Mouse (Mus musculus) adrenal gland, adult 18-20 months (tissue): ENCODE results near the gene Tmem189. TPM values are rescaled to one million over a fixed set of nuclear protein-coding genes. Genes with fewer than 3 reads are reported as not detected.

ENCODE experiments used
- DNase-seq, 2 experiments: peaks; one replicate each; pipeline ENCODE4 v3.0.0; 2021 to 2022; ENCODE audit warnings: low spot score in 2 of 2
- microRNA-seq, 2 experiments: library from miRNA; unstranded; fragments of <30 nt; microRNA quantifications; one replicate each; pipeline ENCODE4 v1.2.0; 2021; ENCODE audit warnings: borderline number of aligned reads in 2 of 2
- total RNA-seq, 2 experiments: library from RNA; stranded (reverse); gene quantifications; 1 replicate in 1 of 2; 2 replicates in 1 of 2; pipeline ENCODE4 v1.2.3; 2021

The Tmem189 gene
- total RNA-seq, 2 experiments from 2014 or later = 21.4 to 26.6 TPM

GRCm38 (mm10) chr2:167597492-167598186 is 92.0 kb downstream of the Tmem189 start:
- no peak for DNase-seq

DNA sequence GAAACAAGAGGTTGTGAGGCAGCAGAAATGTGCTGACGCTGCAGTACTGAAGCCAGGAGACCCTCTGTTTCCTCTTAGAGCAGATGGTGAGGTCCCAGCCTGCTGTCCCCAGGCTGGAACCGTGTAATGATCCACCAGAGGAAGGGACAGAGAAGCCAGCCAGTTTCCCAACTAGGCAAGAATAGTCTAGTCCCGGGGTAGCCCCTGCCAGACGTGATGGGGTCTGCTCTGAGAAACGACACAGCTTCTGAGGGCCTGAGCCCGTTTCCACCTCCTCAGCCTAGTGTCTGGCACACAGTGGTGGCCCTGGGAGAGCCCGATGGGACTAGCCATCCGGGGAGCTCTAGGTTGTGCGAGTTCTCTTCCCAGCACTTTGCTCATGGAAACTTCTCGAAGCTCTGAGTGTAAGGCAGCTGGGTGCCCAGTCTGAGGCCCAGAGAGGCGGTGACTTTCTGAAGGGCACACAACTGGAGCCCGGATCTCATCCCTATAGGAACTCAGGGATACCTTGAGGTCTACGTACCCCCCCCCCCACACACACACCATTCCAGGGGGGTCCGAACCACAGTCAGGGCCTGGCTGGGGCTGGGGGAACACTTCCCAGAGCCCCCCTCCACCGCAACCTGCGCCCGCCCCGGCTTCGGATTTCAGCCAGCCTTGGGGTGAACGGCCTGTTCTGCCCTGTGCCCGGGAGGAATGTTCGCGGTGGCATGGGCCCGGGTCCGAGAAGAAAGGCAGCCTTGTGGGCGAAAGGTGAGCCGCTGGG is 92.7 kb downstream of the Tmem189 start:
- no peak for DNase-seq

DNA sequence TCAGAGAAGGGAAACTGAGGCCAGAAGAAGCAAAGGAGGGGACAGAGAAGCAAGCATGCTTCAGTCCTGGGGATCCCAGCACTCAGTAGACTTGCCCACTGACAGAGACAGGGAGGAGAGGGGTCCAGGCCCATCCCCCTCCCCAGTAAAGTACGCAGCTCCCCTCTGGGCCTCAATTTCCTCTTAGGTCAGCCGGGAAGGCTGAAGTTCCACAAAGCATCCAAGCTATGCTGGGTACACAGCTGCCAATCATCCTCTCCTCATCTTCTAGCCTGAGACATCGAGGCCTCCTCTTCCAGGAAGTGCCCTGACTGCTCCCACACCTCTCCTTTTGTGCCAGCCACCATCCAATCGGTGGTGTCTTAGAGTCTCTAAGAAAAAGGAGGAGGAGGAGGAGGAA is 93.4 kb downstream of the Tmem189 start:
- no peak for DNase-seq

DNA sequence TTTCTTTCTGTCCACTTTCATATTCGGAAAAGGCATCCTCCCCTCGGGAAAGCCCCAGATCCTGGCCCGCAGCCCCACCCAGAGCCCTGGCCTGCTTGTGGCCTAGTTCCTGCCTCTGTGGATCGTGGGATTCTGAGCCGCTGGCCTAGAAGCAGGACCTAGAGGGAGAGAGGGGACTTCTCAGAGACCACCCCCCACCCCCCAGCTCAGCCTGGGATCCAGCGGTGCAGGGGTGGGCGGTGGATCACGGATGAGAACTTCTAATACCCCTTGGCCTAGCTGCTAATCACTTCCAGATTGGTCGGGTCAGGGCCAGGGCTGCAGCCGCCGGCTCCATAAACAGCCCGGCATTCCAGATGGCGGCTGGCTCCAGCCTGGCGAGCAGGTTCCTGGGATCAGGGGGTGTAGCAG is 93.9 kb downstream of the Tmem189 start:
- DNase-seq = no peak

- DNase-seq = peak; percentile 56 to 68
These were observed 95.1 kb downstream of the Tmem189 start for GRCm38 (mm10) chr2:167594444-167594934.

- no peak for DNase-seq
These were observed 95.9 kb downstream of the Tmem189 start for GRCm38 (mm10) chr2:167593551-167594250.

Small RNAs within 50 kb of the gene (microRNA-seq; reads per million reads assigned to microRNA genes)
- gene Gm22355 = 0 reads per million in 2 experiments

Other genes with a start within 250 kb of the Tmem189 start
- 100 to 1,000 TPM in 1 of 2 experiments, 10 to 100 TPM in 1; 88.3 to 103 TPM for gene Rnf114, start 197.2 kb downstream of the Tmem189 start, total RNA-seq
- 10 to 100 TPM; 41.1 to 42.8 TPM for gene Spata2, start 196.9 kb downstream of the Tmem189 start, total RNA-seq
- gene Snai1, start 151.6 kb downstream of the Tmem189 start, total RNA-seq = 1 to 10 TPM; 6.3 to 8.8 TPM
- gene Ube2v1, start 57.7 kb downstream of the Tmem189 start, total RNA-seq = 100 to 1,000 TPM; 184 to 195 TPM
- gene Gm20431, start 28.3 kb downstream of the Tmem189 start, total RNA-seq = 10 to 100 TPM; 11.6 to 15.2 TPM
- 100 to 1,000 TPM; 433 to 502 TPM for gene Cebpb, start 907 bp downstream of the Tmem189 start, total RNA-seq
- 10 to 100 TPM; 56.6 to 64.4 TPM for gene Ptpn1, start 242.2 kb upstream of the Tmem189 start, total RNA-seq